Mouse (Mus musculus) lung, postnatal 36 days (tissue): ENCODE data around the gene Leng1.
"Not testable (repeated sequence)": the region's sequence is repeated elsewhere in the genome, so short reads cannot be mapped to it uniquely, and the experiment has no call there.

Experiments
- DNase-seq: peaks from one replicate; pipeline ENCODE4 v3.0.0; 2022; ENCODE audit warnings: mixed read lengths

Gene Leng1

GRCm38 (mm10) chr7:3665215-3666114, at the start of gene Leng1:
Leng1 (minus strand) TSS chr7:3665840.
- DNase-seq: peak; percentile 99

DNA sequence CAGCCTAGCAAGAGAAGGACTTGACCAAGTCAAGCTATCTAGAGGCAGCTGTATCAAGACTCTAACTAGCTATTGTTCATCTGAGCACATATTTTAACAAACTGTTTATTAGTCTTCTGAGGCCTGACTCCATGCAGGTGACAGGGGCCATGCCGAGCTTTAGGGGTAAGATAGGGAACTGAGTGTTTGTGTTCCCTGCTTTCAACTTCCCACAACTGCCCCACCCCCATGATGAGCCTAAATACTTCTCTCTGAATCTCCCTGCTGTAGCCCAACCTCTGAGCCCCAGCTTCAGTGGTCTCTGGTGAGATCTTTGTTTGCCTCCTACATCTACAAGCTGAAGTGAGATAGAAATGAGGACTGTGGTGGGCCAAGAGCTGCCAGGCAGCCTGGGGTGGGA, 49.6 kb upstream of the Leng1 start:
- DNase-seq: no peak

- DNase-seq: no peak
These were observed 46.8 kb upstream of the Leng1 start for GRCm38 (mm10) chr7:3712264-3712942.

DNA sequence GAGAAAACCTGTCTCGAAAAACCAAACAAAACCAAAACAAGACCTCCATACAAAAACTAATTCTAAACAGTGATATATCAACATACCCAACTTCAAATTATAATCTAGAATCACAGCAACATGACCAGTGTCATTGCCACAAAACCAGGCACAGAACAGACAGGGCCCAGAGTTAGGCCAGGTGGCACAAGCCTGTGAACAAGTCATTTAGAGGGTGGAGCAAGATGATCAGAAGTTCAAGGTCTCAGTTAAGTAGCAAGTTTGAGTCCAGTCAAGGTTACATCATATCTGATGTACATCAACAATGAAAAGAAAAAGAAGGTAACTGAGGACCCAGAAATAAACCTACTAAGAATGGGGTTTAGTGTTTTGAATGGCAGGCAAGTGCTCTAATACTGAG, 43.4 kb upstream of the Leng1 start:
- no peak for DNase-seq

- not testable (repeated sequence) for DNase-seq
These were observed 42.9 kb upstream of the Leng1 start for GRCm38 (mm10) chr7:3708447-3708980.

DNA sequence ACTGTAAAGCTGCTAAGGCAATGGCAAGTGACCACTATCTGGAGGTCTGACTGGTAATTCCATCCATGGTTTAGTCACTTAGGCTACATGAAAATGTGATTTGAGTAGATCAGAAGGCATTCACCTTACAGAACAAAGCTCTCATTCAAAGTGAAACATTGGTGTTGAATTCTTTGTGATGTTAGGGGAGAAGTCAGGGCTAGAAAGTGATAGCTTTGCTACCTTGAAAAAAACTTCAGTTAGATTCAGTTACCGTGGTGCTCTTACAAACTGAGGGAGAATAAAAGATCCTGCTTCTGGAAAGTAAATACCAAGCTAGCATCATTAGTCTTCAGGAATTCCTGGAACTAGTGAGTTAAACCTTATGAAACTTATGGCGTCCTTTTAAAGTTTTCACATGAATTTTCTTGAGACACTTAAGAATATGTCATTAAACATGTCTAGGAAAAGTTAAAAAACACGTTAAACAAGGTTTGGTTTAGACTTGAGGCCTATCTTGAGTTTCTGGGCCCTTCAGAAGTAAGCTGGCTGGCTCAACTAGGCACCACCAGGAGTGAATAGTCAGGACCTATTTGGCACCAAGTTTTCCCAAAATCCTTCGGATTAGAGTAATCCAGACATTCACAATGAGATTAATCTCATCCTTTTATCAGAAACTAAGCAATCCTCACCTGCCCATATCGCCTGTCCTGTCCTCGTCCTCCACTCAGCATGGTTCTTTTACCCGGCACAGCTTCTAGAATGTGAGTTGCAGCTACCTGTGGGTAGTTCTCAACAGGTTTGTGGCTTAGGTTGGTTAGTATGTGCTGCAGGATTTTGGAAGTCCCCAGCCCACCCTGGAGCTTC, 42.2 kb upstream of the Leng1 start:
- no peak for DNase-seq

DNA sequence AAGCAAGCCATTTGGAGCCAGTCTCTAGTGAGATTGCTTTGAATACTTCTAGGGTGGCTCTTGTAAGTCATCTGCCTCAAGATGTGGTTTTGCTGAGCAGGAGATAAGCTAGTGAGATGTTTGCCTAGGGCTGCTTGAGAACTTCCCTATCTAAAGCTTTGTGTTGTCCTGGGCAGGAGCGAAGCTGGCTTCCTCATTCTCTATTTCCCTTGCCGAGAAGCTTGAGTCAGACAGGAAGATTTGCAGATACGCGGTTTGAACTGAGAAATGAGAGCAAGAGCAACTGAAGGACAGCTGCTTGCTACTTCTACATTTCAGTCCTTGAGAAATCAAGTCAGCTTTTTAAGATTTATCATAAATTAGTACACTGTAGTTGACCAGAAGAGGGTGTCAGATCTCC, 41.4 kb upstream of the Leng1 start:
- DNase-seq: peak; percentile 62

GRCm38 (mm10) chr7:3706343-3706934, 40.8 kb upstream of the Leng1 start:
- peak; percentile 16 for DNase-seq

GRCm38 (mm10) chr7:3705911-3706310, 40.3 kb upstream of the Leng1 start:
- no peak for DNase-seq

DNA sequence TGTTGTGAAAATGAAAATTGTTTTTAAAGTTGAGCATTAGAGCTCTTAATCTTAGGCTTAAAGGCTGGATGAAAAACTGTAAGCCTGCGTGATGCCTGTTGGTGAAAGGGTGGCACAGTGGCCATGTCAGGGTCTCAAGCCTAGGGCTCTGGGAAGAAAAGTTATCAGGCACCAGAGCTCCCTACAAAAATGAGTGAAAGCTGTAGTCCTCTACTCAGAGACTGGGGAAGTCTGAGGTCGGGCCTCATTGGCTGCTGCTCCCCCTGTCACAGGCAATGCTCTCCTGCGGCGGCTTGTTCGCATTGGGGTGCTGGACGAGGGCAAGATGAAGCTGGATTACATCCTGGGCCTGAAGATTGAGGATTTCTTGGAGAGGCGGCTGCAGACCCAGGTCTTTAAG, 39.8 kb upstream of the Leng1 start:
- DNase-seq: not testable (repeated sequence)

DNA sequence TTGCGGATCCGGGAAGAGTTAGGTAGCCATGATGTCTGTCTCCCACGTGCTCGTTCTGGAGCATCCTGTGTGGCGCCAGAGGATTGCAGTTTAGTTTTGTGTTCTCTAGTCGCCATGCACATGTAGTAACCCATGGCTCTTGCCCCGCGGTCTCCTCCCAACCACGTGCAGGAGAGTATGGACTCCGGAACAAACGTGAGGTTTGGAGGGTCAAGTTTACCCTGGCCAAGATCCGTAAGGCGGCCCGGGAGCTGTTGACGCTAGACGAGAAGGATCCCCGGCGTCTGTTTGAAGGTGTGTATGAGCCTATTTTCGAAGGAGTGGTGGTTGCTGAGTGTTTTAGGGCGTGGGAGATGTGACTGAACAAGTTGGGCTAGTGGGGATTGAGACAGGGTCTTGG, 38.8 kb upstream of the Leng1 start:
- no peak for DNase-seq

- DNase-seq: peak; percentile 99
These were observed 38.3 kb upstream of the Leng1 start, which contains the start of gene Rps9 for GRCm38 (mm10) chr7:3703879-3704441. Rps9 (plus strand) TSS chr7:3703993.

- DNase-seq: no peak
These were observed 37.7 kb upstream of the Leng1 start for GRCm38 (mm10) chr7:3703148-3703878.

DNA sequence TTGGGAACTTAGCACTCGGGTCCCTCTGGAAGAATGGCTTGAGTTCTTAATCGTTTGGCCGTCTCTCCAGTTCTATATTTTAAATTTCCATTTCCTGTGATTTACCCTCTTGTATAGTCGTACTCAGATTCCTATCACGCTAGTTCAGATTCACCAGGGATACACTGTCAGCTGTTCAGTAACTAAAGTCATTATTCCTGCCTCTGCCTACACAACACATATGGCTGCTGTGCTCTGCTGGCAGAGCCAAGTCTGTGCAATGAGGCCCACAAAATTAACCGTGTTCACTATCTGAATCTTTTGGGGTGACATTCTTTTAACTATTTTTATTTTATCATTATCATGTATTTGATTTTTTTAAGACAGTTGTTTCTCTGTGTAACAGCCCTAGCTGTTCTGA, 32.8 kb upstream of the Leng1 start:
- DNase-seq: no peak

DNA sequence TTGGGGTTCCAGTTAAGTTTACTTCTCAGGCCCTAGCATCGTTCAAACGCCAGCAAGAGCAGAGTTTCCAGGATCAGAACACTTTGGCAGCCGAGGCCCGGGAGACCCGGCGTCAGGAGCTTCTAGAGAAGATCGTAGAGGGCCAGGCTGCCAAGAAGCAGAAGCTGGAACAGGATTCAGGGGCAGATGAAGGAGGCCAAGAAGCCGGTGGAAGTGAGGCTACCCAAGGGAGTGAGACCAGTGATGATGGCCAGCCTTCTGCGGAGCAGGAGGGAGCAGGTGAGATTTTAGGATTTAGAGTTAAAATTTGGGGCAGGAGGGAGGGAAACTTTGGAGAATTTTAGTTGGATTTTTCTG, 29.3 kb upstream of the Leng1 start:
- not testable (repeated sequence) for DNase-seq

DNA sequence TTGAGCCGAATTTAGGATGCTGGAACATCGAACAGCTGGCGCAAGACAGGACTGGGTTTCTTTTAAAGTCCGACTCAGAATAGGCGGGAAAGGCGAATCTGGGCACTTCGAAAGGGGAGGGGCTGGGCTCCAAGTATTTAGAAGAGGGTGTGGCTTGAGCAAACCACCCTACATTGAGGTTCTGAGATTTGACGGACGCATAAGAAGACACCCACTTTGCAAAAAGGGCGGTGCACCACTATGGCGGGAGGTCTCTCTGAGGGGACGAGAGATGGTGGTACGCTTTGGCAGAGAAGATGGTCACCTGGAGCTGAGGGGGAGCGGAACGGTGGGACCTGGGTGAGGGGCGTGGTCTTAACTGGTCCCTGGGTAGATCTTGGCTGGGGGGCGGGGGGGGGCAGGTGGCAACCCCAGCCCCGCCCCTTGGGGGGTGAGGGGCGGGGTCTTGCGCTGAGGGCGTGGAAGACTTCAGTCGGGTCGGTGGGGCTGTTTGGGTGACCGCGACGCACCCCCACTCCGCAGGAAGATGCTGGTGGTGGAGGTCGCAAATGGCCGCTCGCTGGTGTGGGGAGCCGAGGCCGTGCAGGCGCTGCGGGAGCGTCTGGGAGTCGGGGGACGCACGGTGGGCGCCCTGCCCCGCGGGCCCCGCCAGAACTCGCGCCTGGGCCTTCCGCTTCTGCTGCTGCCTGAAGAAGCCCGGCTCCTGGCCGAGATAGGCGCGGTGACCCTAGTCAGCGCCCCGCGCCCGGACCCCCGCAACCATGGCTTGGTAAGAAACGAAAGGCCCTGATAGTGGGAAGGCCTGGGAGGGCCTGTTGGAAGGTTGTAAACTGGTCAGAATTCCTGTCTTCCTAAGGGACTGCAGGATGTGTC, 28.7 kb upstream of the Leng1 start:
- peak; percentile 87 for DNase-seq

DNA sequence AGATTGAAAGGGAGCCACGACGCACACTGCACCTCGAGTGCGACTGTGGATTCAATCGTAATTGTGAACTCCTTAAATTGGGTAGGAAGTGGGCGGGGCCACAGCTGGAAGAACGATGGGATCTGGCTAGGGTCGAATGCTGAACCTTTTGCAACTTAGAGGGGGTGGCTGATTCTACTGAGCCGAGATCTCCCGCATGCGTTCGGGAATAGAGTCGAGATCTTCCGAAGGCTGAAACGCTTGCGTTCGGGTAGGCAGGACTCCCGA, 28.1 kb upstream of the Leng1 start:
- DNase-seq: no peak

GRCm38 (mm10) chr7:3692987-3693808, 27.6 kb upstream of the Leng1 start, which contains the start of gene Mboat7:
Mboat7 (minus strand) TSS chr7:3693523.
- peak; percentile 99 for DNase-seq

DNA sequence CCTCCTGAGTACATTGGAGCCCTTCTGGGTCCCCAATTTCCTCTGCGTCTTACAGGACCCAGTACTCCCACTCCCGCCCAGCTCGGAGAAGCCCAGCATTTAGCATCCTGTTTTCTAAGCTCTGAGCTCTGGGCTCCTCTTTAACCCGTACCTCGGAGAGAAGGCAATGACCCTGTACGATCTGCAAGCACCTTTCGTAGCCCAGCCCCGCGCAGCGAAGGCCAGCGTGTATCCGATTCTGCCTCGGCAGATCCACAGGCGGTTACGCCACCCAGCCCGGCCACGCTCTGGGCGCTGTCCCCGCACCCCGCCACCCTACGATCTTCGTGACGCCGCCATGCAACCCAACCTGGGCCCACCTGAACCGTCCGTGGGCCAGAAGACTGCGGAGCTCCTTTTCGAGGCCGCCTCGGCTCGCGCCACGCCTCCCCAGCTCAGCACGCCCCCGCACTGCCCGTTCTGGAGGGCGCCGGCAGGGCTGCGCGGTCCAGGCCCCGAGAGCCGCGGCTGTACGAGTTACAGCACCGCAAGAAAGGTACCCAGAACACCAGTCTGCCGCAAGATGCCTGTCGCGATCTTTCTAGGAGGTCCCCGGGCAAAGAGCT, 26.8 kb upstream of the Leng1 start, which contains the start of gene Tsen34:
Gene Tsen34, plus strand, starts transcription at position 482 of the 605 bp plus-strand sequence.
- no peak for DNase-seq
